Comparison of ENCODE assay signal across 8 mouse cellular contexts in genomic region chr1:59584656-59585410, GRCm38 (mm10).
DNase-seq lines count a peak whose midpoint lies in the region; ATAC-seq and TF ChIP-seq lines count a peak whose summit lies in the region.

No protein-coding gene starts in this region.

- 19% methylated on average over 18 of the region's 18 CpGs for WGBS in heart, adult 2 months
- 21% methylated on average over 18 of the region's 18 CpGs for WGBS in kidney, adult 2 months
- WGBS in liver, embryonic 12.5 days (ENCODE audit: insufficient replicate concordance), result 15% methylated on average over 18 of the region's 18 CpGs
- WGBS in stomach, embryonic 14.5 days, result 17% methylated on average over 18 of the region's 18 CpGs

- no peaks in the 10 kb centered on the region for H3K79me2 ChIP-seq in heart, adult 2 months (replicated peaks; ENCODE audit: control insufficient read depth, insufficient read depth, low read length)
- no peaks in the 10 kb centered on the region for H3K79me2 ChIP-seq in myocyte (ENCODE audit: control insufficient read depth, insufficient read depth)

- H3K36me3 ChIP-seq in heart, adult 2 months (ENCODE audit: control insufficient read depth, insufficient read depth, low read length), result no peaks in the 10 kb centered on the region
- H3K36me3 ChIP-seq in kidney, adult 2 months (ENCODE audit: control insufficient read depth, insufficient read depth, low read length), result no peaks in the 10 kb centered on the region
- no peaks in the 10 kb centered on the region for H3K36me3 ChIP-seq in liver, embryonic 12.5 days
- H3K36me3 ChIP-seq in myocyte (ENCODE audit: control insufficient read depth, insufficient read depth), result no peaks in the 10 kb centered on the region
- H3K36me3 ChIP-seq in stomach, embryonic 14.5 days (ENCODE audit: control insufficient read depth, insufficient read depth, low read length), result no peaks in the 10 kb centered on the region

- H3K27me3 ChIP-seq in heart, adult 2 months (ENCODE audit: control insufficient read depth, insufficient read depth, low read length), result 0 out of 2 replicates have a peak, but pooled peaks cover 2% of the 10 kb centered on the region
- H3K27me3 ChIP-seq in kidney, adult 2 months (replicated peaks; ENCODE audit: control insufficient read depth, insufficient read depth, low read length), result 0 out of 2 replicates have a peak, but pooled peaks cover 1% of the 10 kb centered on the region
- H3K27me3 ChIP-seq in liver, embryonic 12.5 days (replicated peaks), result peaks cover 7% of the 10 kb centered on the region; the same call in 1 of the 2 replicates
- no peaks in the 10 kb centered on the region for H3K27me3 ChIP-seq in myocyte (ENCODE audit: control insufficient read depth, insufficient read depth, insufficient read length)
- no peaks in the 10 kb centered on the region for H3K27me3 ChIP-seq in stomach, embryonic 14.5 days (ENCODE audit: control insufficient read depth, insufficient read depth, low read length)

- no peak for ATAC-seq in liver, embryonic 12.5 days
- ATAC-seq in stomach, embryonic 14.5 days (ENCODE audit: insufficient number of reproducible peaks, insufficient read depth, low FRiP score, low read depth), result peak; percentile 39; the same call in 1 of the 2 replicates

- DNase-seq in left cerebral cortex, adult 18-20 months (ENCODE audit: low spot score in 2 of 2), result peak; percentile 63 to 68
- no peak for DNase-seq in left cerebral cortex, adult 11 months (ENCODE audit: low spot score)
- DNase-seq in embryo, embryonic 11.5 days (ENCODE audit: low read depth, low spot score), result peak; percentile 59
- peak; percentile 65 to 82 for DNase-seq in heart, adult 2 months
- DNase-seq in kidney, adult 2 months, result peak; percentile 66

- no peaks in the 10 kb centered on the region for H3K4me1 ChIP-seq in heart, adult 2 months (ENCODE audit: control insufficient read depth, insufficient read depth, low read length)
- H3K4me1 ChIP-seq in kidney, adult 2 months (ENCODE audit: control insufficient read depth, insufficient read depth, low read length), result no peaks in the 10 kb centered on the region
- H3K4me1 ChIP-seq in liver, embryonic 12.5 days, result peaks cover 7% of the 10 kb centered on the region
- H3K4me1 ChIP-seq in stomach, embryonic 14.5 days (ENCODE audit: control insufficient read depth, insufficient read depth, low read length), result peaks cover 10% of the 10 kb centered on the region

- H3K9ac ChIP-seq in heart, adult 2 months (ENCODE audit: low read depth, low read length), result no peak overlapping the region
- H3K9ac ChIP-seq in liver, embryonic 12.5 days, result no peak overlapping the region
- no peak overlapping the region for H3K9ac ChIP-seq in stomach, embryonic 14.5 days (replicated peaks; ENCODE audit: low read depth, low read length)

- no peaks in the 10 kb centered on the region for H3K9me3 ChIP-seq in liver, embryonic 12.5 days (replicated peaks)
- H3K9me3 ChIP-seq in stomach, embryonic 14.5 days (ENCODE audit: control insufficient read depth, low read depth, low read length), result no peaks in the 10 kb centered on the region

- peak overlapping the region; percentile 37 for H3K4me2 ChIP-seq in liver, embryonic 12.5 days
- peak overlapping the region; percentile 40 for H3K4me2 ChIP-seq in myocyte (ENCODE audit: low read depth)
- H3K4me2 ChIP-seq in stomach, embryonic 14.5 days (replicated peaks; ENCODE audit: low read depth, low read length), result peak overlapping the region; percentile 19; the same call in 1 of the 2 replicates

- intact Hi-C loops in heart, adult 2 months (cut with DNase I), result loop anchor here (1.0 to 10.0 kb wide), 3 partner anchors 102 to 340 kb away; partner anchors contain the start of gene Fzd7

- no peak overlapping the region for H3K4me3 ChIP-seq in heart, adult 2 months
- no peak overlapping the region for H3K4me3 ChIP-seq in kidney, adult 2 months (ENCODE audit: insufficient read depth, low read depth, low read length)
- no peak overlapping the region for H3K4me3 ChIP-seq in liver, embryonic 12.5 days
- H3K4me3 ChIP-seq in myocyte, result no peak overlapping the region
- no peak overlapping the region for H3K4me3 ChIP-seq in stomach, embryonic 14.5 days (ENCODE audit: low read depth, low read length)

- TF ChIP-seq POLR2A in heart, adult 2 months (IDR thresholded peaks at IDR 0.05; ENCODE audit: insufficient read depth, low read depth, low read length), result no peak
- TF ChIP-seq POLR2A in kidney, adult 2 months (IDR thresholded peaks at IDR 0.05; ENCODE audit: low read depth, low read length), result no peak
- TF ChIP-seq POLR2A in myocyte (IDR thresholded peaks at IDR 0.05; ENCODE audit: insufficient read length, low read depth), result no peak

- TF ChIP-seq CTCF in heart, adult 2 months (IDR thresholded peaks at IDR 0.05), result peak; percentile 88
- TF ChIP-seq CTCF in kidney, adult 2 months (conservative IDR thresholded peaks at IDR 0.05; ENCODE audit: insufficient read depth, insufficient read length, low read depth, low read length), result peak; percentile 76

- no peak overlapping the region for H3ac ChIP-seq in myocyte (ENCODE audit: control insufficient read depth, insufficient read length)

- TF ChIP-seq EP300 in heart, adult 2 months (IDR thresholded peaks at IDR 0.05; ENCODE audit: insufficient read depth, low read depth, low read length), result no peak

- no peak overlapping the region for H3K27ac ChIP-seq in heart, adult 2 months
- H3K27ac ChIP-seq in kidney, adult 2 months (ENCODE audit: insufficient read depth, low read depth, low read length), result no peak overlapping the region
- H3K27ac ChIP-seq in liver, embryonic 12.5 days, result no peak overlapping the region
- H3K27ac ChIP-seq in stomach, embryonic 14.5 days (ENCODE audit: low read length), result no peak overlapping the region

TF ChIP-seq in myocyte, 11 proteins besides CTCF, POLR2A, EP300 and RAD21:
- TF ChIP-seq TCF3 (IDR thresholded peaks at IDR 0.05; ENCODE audit: insufficient read length, low read depth) (no peak), MYOG (IDR thresholded peaks at IDR 0.05; ENCODE audit: control insufficient read depth in 1 of 3, insufficient read depth in 1 of 3, insufficient read length in 2 of 3, low read depth in 2 of 3) (no peak), USF1 (IDR thresholded peaks at IDR 0.05; ENCODE audit: low read depth) (no peak), MYOD1 (IDR thresholded peaks at IDR 0.05; ENCODE audit: control insufficient read depth in 1 of 3, insufficient read length in 2 of 3, low read depth in 2 of 3) (no peak), POLR2AphosphoS2 (IDR thresholded peaks at IDR 0.05; ENCODE audit: insufficient read length, low read depth) (no peak), CEBPB (IDR thresholded peaks at IDR 0.05; ENCODE audit: insufficient read depth, poor library complexity, severe bottlenecking) (no peak), TCF12 (IDR thresholded peaks at IDR 0.05; ENCODE audit: insufficient read depth, poor library complexity, severe bottlenecking) (no peak), SRF (IDR thresholded peaks at IDR 0.05; ENCODE audit: control insufficient read depth, insufficient read length, low read depth) (no peak)
